Mouse (Mus musculus): ENCODE results near the gene Syde1. TPM values are rescaled to one million over a fixed set of nuclear protein-coding genes. Genes with fewer than 3 reads are reported as not detected.

Gene Syde1
- polyA plus RNA-seq, 2 experiments from 2014 or later, result 0.46 to 1.1 TPM

DNA sequence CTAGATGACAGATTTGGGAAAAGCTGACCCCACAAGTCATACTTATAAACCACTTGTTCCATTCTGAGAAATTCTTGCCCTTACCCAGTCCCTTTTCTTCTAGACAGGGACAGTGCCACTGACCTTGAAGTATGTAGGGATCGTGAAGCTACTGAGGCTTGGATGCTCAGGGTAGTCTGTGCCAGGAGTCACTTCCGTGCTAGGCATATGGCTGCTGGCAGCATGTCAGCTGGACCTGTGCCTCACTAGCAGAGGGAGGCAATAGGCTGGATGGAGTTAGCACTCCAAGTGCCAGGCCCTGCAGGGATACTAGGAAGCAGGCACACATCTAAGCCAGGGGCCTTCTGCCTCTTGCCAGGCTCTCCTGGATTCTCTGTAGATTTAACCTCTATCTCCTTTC lies 16.1 kb downstream of the Syde1 start:
- no peak for ATAC-seq

DNA sequence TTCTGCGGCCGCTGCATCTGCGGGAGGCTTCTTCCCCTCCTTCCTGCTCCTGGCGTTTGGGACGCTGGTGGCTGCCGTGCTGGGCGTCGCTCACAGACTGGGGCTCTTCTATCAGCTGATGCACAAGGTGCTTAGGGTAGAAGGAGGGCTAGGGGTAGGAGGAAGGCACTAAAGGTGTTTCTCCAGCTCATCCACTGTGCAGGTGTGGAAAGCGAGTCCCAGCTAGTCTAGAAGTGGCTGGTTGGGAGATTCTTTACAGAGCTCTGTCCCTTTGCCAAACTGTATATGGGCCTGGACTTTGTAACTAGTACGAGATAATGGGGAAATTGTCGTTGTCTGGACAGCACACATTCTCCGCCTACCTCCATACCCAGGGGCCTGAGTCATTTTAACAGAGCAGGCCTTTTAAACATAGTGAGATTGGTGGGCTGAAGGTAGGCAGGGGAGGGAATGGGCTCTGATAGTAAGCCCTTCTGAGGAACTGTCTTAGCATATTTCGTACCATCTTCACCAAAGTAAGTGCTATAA lies 16.6 kb downstream of the Syde1 start:
- ATAC-seq, result no peak

DNA sequence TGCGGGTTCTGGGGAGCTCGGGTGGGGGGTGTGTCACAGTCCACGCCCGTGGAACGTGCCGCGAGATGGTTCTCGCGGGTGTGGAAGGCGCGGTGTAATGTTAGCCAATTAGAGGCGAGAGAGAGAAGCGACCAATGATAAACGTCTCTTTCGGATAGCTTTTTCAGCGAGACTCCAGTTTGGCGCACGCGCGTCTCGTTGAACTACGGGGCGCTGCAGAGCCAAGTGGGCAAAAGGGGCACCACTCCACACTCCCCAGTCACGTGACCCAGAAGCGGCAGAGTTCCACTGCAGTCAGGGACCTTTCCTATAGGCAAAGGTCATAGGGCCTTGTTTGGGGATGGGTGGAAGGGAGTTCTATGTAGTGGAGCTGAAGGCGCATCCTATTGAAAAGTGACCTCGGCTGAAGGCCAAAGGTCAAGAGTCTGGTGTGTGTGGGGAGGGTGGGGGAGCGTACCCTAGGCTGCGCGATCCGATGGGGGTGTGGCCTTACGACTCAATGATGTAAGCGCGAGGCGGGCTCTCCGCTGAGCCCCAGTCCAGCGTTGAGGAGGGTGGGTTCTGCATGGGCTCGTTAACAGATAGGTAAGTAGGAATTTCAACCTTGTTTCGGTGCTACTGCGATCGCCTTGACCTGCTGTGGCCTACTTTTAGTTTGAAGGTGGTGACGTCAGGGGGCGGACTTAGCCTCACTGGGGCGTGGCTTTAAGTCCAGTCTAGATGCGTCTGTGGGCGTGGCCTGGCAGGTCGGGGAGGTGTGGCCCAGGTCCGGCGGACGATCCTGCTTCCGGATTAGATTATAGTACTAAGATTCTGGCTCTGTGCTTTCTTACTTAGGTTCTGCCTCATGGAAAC lies 17.3 kb downstream of the Syde1 start, which contains the start of gene Ilvbl:
Gene Ilvbl (plus strand): TSS at position 97 of the 855 bp plus-strand sequence.
- peak; percentile 85 for ATAC-seq

DNA sequence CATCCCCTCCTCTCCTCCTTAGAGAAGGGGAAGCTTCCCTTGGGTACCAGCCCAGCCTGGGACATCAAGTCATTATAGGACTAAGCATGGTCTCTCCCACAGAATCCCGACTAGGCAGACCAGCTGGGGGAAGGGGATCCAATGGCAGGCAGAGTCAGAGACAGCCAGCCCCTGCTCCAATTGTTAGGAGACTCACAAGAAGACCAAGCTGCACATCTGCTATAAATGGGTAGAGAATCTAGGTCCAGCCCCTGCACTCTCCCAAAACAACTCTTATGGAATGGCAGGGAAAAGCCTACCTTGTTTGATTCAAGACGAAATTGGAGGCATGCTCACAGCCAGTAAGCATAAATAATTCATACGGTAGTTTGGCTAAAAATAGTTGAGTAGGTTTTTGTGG lies 18.5 kb downstream of the Syde1 start:
- no peak for ATAC-seq

DNA sequence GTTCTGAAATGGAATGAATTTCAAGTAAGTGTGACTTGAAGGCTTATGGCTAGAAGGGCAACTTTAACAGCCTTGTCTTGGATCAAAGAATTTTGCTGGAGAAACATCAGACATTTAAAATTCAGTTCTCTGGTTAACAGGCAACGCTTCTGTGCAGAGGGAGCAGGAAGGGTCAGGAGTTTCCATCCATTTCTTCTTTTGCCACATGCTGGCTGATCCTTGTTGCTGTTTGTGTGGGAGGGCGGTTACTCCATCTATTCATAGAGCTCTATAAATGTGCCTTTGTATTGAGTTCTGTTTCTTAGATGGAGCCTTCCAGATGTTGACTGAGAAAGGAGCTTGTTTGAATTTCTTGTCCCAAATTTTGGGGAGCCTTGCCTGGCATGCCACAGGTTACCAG lies 20.9 kb downstream of the Syde1 start:
- ATAC-seq, result no peak

DNA sequence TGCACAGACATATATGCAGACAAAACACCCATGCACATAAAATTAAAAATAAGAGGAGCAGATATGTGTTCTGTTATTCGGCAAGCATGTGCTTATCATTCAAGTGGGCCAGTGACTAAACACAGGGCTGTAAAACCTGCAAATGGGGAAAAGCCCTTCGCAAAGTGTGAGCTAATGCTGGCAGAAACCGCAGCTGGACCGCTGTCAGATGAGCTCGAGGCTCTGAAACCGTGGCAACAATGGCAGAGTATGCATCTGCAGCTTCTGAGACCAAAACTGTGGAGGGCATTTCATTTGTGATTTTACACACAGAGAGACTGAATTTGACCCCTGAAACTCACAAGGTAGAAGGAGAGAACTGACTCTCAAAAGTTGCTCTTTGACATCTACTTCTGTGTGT lies 21.3 kb downstream of the Syde1 start:
- ATAC-seq, result no peak

DNA sequence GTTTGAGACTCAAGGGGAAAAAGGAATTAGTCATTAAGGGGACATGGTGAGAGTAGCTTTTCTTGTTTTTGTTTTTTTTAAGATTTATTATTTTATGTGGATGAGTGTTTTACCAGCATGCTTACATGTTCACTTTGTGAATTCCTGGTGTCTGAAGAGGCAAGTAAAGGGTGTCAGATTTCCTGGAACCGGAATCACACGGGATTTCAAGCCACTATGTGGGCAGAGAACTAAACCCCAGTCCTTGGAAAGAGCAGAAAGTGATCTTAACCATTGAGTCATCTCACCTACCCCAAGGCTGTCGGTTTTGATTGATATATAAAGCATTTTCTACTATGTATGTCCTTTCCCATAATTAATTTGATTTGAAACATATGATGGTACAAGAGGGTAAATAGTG lies 22.1 kb downstream of the Syde1 start:
- no peak for ATAC-seq

DNA sequence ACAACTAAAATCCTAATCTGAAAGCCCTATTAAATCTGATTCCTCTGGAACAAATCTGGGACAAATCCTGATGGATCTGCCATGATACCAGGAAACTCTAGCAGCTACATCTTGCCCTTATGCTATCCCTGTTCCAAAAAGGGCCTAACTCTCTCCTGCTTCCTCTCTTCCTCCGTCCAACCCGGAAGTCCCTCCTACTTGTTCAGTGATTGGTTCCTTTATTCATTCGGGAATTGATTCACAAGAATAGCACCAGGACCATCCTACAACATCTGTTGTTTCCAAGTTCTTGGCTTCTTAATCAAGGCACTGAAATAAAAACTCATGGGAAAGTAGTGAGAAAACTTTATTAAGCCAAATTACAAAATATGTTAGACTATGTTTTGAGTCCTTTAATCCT lies 22.6 kb downstream of the Syde1 start:
- no peak for ATAC-seq

DNA sequence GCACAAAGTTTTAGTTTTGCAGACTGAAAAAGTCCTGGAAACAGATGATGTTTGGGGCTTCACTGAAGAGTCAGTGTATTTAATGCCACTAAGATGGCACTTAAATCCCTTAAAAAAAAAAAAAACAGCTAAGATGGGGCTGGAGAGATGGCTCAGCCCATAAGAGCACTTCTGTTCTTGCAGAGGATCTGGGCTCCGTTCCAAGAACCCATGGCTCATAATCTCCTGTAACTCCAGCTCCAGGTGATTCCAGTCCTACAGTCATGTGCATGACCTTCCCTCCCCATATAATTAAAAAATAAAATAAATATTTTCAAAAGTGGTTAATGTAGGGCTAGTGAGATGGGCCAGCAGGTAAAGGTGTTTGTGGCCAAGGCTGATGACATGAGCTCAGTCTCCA lies 26.7 kb downstream of the Syde1 start:
- no peak for ATAC-seq

DNA sequence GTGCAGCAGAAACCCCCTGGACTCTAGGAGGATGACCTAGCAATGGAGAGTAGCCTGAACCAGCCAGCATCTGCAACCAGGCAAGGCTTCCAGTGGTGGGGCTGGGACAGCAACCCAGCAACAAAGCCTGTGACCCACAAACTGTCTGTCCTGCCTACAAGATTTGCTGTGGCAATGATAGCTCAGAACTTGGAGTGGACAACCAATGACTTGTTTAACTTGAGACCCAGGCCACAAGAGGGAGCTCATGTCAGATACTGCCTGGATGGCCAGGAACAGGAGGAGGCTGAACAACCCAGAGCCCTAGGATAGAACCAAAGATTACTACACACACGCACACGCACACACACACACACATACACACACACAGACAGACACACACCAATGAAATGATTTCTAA lies 50.8 kb downstream of the Syde1 start:
- no peak for ATAC-seq

Other genes starting within 250 kb of the Syde1 start
- 100 to 1,000 TPM in 1 of 2 experiments, 10 to 100 TPM in 1; 88.9 to 102 TPM for gene Agpat3, start 239.5 kb downstream of the Syde1 start, polyA plus RNA-seq (2017; shearing (Covaris generic))
- gene Rrp1, start 178.9 kb downstream of the Syde1 start, polyA plus RNA-seq (2017; shearing (Covaris generic)), result 100 to 1,000 TPM in 1 of 2 experiments, 10 to 100 TPM in 1; 92.2 to 124 TPM
- 100 to 1,000 TPM; 166 to 179 TPM for gene Cstb, start 166.3 kb downstream of the Syde1 start, polyA plus RNA-seq (2017; shearing (Covaris generic))
- 1 to 10 TPM; 5.7 to 8.5 TPM for gene Pdxk, start 127.0 kb downstream of the Syde1 start, polyA plus RNA-seq (2017; shearing (Covaris generic))
- not detected for gene Olfr1358, start 74.5 kb downstream of the Syde1 start, polyA plus RNA-seq (2017; shearing (Covaris generic))
- 10 to 100 TPM; 62.9 to 71.6 TPM for gene Ilvbl, start 17.6 kb downstream of the Syde1 start, polyA plus RNA-seq (2017; shearing (Covaris generic))
- gene Olfr1357, start 26.1 kb upstream of the Syde1 start, polyA plus RNA-seq (2017; shearing (Covaris generic)), result not detected
- gene Casp14, start 126.3 kb upstream of the Syde1 start, polyA plus RNA-seq (2017; shearing (Covaris generic)), result not detected
- gene Ccdc105, start 161.1 kb upstream of the Syde1 start, polyA plus RNA-seq (2017; shearing (Covaris generic)), result not detected
- gene Slc1a6, start 188.5 kb upstream of the Syde1 start, polyA plus RNA-seq (2017; shearing (Covaris generic)), result not detected

All from activated CD4-positive, CD25-positive, alpha-beta regulatory T cell, adult 4 months (primary cell).